Mouse (Mus musculus) urinary bladder, adult 18-20 months (tissue): ENCODE results near the gene Galnt16.

Source experiments
- DNase-seq, 2 experiments: peaks; one replicate each; pipeline ENCODE4 v3.0.0; 2022; ENCODE audit warnings: low spot score in 2 of 2, mixed read lengths in 2 of 2

The Galnt16 gene

GRCm38 (mm10) chr12:80517977-80518376, at the start of gene Galnt16:
Gene Galnt16 (plus strand): TSS chr12:80518277.
- DNase-seq: no peak

GRCm38 (mm10) chr12:80470206-80470605, 47.9 kb upstream of the Galnt16 start:
- DNase-seq: no peak

- DNase-seq: no peak
Measured at GRCm38 (mm10) chr12:80471926-80472325, 46.2 kb upstream of the Galnt16 start.

GRCm38 (mm10) chr12:80473731-80474130, 44.3 kb upstream of the Galnt16 start:
- DNase-seq: no peak

- DNase-seq: no peak
Measured at GRCm38 (mm10) chr12:80479986-80480385, 38.1 kb upstream of the Galnt16 start.

- DNase-seq: no peak
Measured at GRCm38 (mm10) chr12:80483397-80483796, 34.7 kb upstream of the Galnt16 start.

- DNase-seq: no peak
Measured at GRCm38 (mm10) chr12:80493311-80493710, 24.8 kb upstream of the Galnt16 start.

GRCm38 (mm10) chr12:80495691-80496090, 22.4 kb upstream of the Galnt16 start:
- DNase-seq: no peak

GRCm38 (mm10) chr12:80498356-80498755, 19.7 kb upstream of the Galnt16 start:
- DNase-seq: no peak

- DNase-seq: no peak
Measured at GRCm38 (mm10) chr12:80500506-80500905, 17.6 kb upstream of the Galnt16 start.

- DNase-seq: no peak
Measured at GRCm38 (mm10) chr12:80504718-80505117, 13.4 kb upstream of the Galnt16 start.

GRCm38 (mm10) chr12:80507041-80507745, 10.9 kb upstream of the Galnt16 start:
- DNase-seq: no peak

GRCm38 (mm10) chr12:80518393-80518756, 298 bp downstream of the Galnt16 start:
- peak in 1 of 2 experiments; percentile 18 for DNase-seq

- peak in 1 of 2 experiments; percentile 23 for DNase-seq
Measured at GRCm38 (mm10) chr12:80518757-80519620, 912 bp downstream of the Galnt16 start.

- peak in 1 of 2 experiments; percentile 30 for DNase-seq
Measured at GRCm38 (mm10) chr12:80519621-80520332, 1.7 kb downstream of the Galnt16 start.

- no peak for DNase-seq
Measured at GRCm38 (mm10) chr12:80522006-80522405, 3.9 kb downstream of the Galnt16 start.

- no peak for DNase-seq
Measured at GRCm38 (mm10) chr12:80524276-80524921, 6.3 kb downstream of the Galnt16 start.

GRCm38 (mm10) chr12:80525513-80525912, 7.4 kb downstream of the Galnt16 start:
- DNase-seq: no peak

- DNase-seq: no peak
Measured at GRCm38 (mm10) chr12:80526511-80526910, 8.4 kb downstream of the Galnt16 start.

- DNase-seq: no peak
Measured at GRCm38 (mm10) chr12:80527727-80528389, 9.8 kb downstream of the Galnt16 start.

- no peak for DNase-seq
Measured at GRCm38 (mm10) chr12:80530052-80530451, 12.0 kb downstream of the Galnt16 start.
